Mouse (Mus musculus) adrenal gland, postnatal 14 days (tissue): ENCODE results near the gene B3gnt4. TPM values are rescaled to one million over a fixed set of nuclear protein-coding genes. Genes with fewer than 3 reads are reported as not detected.

Source experiments
- DNase-seq: peaks from one replicate; pipeline ENCODE4 v3.0.0; 2021; ENCODE audit warnings: mixed read lengths
- microRNA-seq, 2 experiments: library from miRNA; unstranded; fragments of <30 nt; microRNA quantifications; one replicate each; pipeline ENCODE4 v1.2.0; 2021
- total RNA-seq: library from RNA; stranded (reverse); gene quantifications from 2 replicates; pipeline ENCODE4 v1.2.3, GENCODE M21; 2021

B3gnt4 gene
- total RNA-seq, 1 experiment from 2014 or later: 0.41 TPM

- no peak for DNase-seq
Observed at GRCm38 (mm10) chr5:123525916-123526495, 15.7 kb downstream of the B3gnt4 start.

- DNase-seq: peak; percentile 44
Observed at GRCm38 (mm10) chr5:123528641-123529040, 18.4 kb downstream of the B3gnt4 start.

- DNase-seq: no peak
Observed at GRCm38 (mm10) chr5:123530056-123530455, 19.8 kb downstream of the B3gnt4 start.

- peak; percentile 48 for DNase-seq
Observed at GRCm38 (mm10) chr5:123533801-123534200, 23.5 kb downstream of the B3gnt4 start.

- DNase-seq: no peak
Observed at GRCm38 (mm10) chr5:123555693-123556092, 45.4 kb downstream of the B3gnt4 start.

- DNase-seq: peak; percentile 70
Observed at GRCm38 (mm10) chr5:123556451-123556850, 46.2 kb downstream of the B3gnt4 start.

- no peak for DNase-seq
Observed at GRCm38 (mm10) chr5:123559588-123559987, 49.3 kb downstream of the B3gnt4 start.

GRCm38 (mm10) chr5:123561128-123561527 is 50.9 kb downstream of the B3gnt4 start:
- DNase-seq: no peak

Small RNA genes lying within 50 kb of the gene (microRNA-seq; reads per million reads assigned to microRNA genes)
- gene Mir7647: 1.1 to 1.3 reads per million in 2 experiments

Other genes starting within 250 kb of the B3gnt4 start
- 11.9 and 16.1 TPM in 2 replicates for gene Bcl7a, start 166.6 kb upstream of the B3gnt4 start, total RNA-seq
- 24.8 and 31.8 TPM in 2 replicates for gene Mlxip, start 115.7 kb upstream of the B3gnt4 start, total RNA-seq
- not detected in 2 replicates for gene Lrrc43, start 21.2 kb upstream of the B3gnt4 start, total RNA-seq
- gene Il31, start 21.0 kb upstream of the B3gnt4 start, total RNA-seq: not detected in 2 replicates
- gene Diablo, start 13.7 kb downstream of the B3gnt4 start, total RNA-seq: 63.9 and 68.2 TPM in 2 replicates
- 10.0 and 10.7 TPM in 2 replicates for gene Gm49027, start 15.0 kb downstream of the B3gnt4 start, total RNA-seq
- gene Vps33a, start 62.6 kb downstream of the B3gnt4 start, total RNA-seq: 42.0 and 43.7 TPM in 2 replicates
- gene Clip1, start 174.2 kb downstream of the B3gnt4 start, total RNA-seq: 63.1 and 64.8 TPM in 2 replicates
- 46.9 and 58.0 TPM in 2 replicates for gene Zcchc8, start 210.6 kb downstream of the B3gnt4 start, total RNA-seq
- gene Rsrc2, start 239.0 kb downstream of the B3gnt4 start, total RNA-seq: 85.8 and 91.7 TPM in 2 replicates
- 8.5 and 10.7 TPM in 2 replicates for gene Kntc1, start 239.3 kb downstream of the B3gnt4 start, total RNA-seq